Mouse (Mus musculus) thymus, postnatal 25 days (tissue): ENCODE results near the gene Eln.

Source experiments
- DNase-seq: peaks from one replicate; pipeline ENCODE4 v3.0.0; 2022

Eln gene

GRCm38 (mm10) chr5:134742221-134742795, 4.8 kb downstream of the Eln start:
- DNase-seq: peak; percentile 11

- no peak for DNase-seq
Measured at GRCm38 (mm10) chr5:134740501-134741341, 6.4 kb downstream of the Eln start.

GRCm38 (mm10) chr5:134739951-134740350, 7.2 kb downstream of the Eln start:
- no peak for DNase-seq

- DNase-seq: no peak
Measured at GRCm38 (mm10) chr5:134734920-134735319, 12.2 kb downstream of the Eln start.

- no peak for DNase-seq
Measured at GRCm38 (mm10) chr5:134734072-134734471, 13.1 kb downstream of the Eln start.

GRCm38 (mm10) chr5:134733241-134733640, 13.9 kb downstream of the Eln start:
- DNase-seq: no peak

GRCm38 (mm10) chr5:134729124-134729523, 18.0 kb downstream of the Eln start:
- no peak for DNase-seq

GRCm38 (mm10) chr5:134728535-134728934, 18.6 kb downstream of the Eln start:
- no peak for DNase-seq

- no peak for DNase-seq
Measured at GRCm38 (mm10) chr5:134727001-134727639, 20.0 kb downstream of the Eln start.

GRCm38 (mm10) chr5:134725299-134725698, 21.8 kb downstream of the Eln start:
- DNase-seq: no peak

- no peak for DNase-seq
Measured at GRCm38 (mm10) chr5:134720058-134720457, 27.1 kb downstream of the Eln start.

- DNase-seq: no peak
Measured at GRCm38 (mm10) chr5:134711076-134711475, 36.0 kb downstream of the Eln start.

GRCm38 (mm10) chr5:134709275-134709674, 37.8 kb downstream of the Eln start:
- no peak for DNase-seq

GRCm38 (mm10) chr5:134704157-134704556, 43.0 kb downstream of the Eln start:
- DNase-seq: peak; percentile 85

GRCm38 (mm10) chr5:134695539-134695938, 51.6 kb downstream of the Eln start:
- no peak for DNase-seq

- DNase-seq: no peak
Measured at GRCm38 (mm10) chr5:134695082-134695481, 52.0 kb downstream of the Eln start.

GRCm38 (mm10) chr5:134692704-134693103, 54.4 kb downstream of the Eln start:
- DNase-seq: no peak

GRCm38 (mm10) chr5:134688718-134689284, 58.3 kb downstream of the Eln start:
- peak; percentile 99 for DNase-seq

- DNase-seq: no peak
Measured at GRCm38 (mm10) chr5:134688086-134688717, 58.9 kb downstream of the Eln start, which contains the start of gene Limk1. TSS of gene Limk1 (minus strand) at chr5:134688598.

GRCm38 (mm10) chr5:134687187-134687586, 59.9 kb downstream of the Eln start:
- DNase-seq: no peak

GRCm38 (mm10) chr5:134686541-134686940, 60.6 kb downstream of the Eln start:
- DNase-seq: no peak

GRCm38 (mm10) chr5:134684398-134684797, 62.7 kb downstream of the Eln start:
- no peak for DNase-seq

- DNase-seq: no peak
Measured at GRCm38 (mm10) chr5:134683813-134684212, 63.3 kb downstream of the Eln start.
